Mouse (Mus musculus) lung, postnatal 0 days (tissue): ENCODE measurements at regions not wholly inside any gene's neighbourhood (a gene's known extent, or its start where the extent isn't known, plus 50 kb on each side); places are given as distances from the start of the nearest gene placed in this dataset.

ENCODE experiments used
- ATAC-seq: fragments of 200-750 bp; cut with Nextera tagmentation; 2 replicates; pipeline ENCODE4 v1.8.0; 2017; ENCODE audit warnings: moderate library complexity
- DNase-seq: peaks from one replicate; pipeline ENCODE4 v3.0.0-alpha.2; 2016; ENCODE audit warnings: low spot score
- H3K27ac ChIP-seq: fragments of 300-500 bp; sonication (generic); 2 replicates; pipeline ENCODE4 v1.5.1; 2014; ENCODE audit warnings: antibody characterized with exemption, mild to moderate bottlenecking, low read length, mixed read lengths
- H3K27me3 ChIP-seq: fragments of 300-500 bp; sonication (generic); replicated peaks from 2 replicates; pipeline ENCODE4 v1.6.1; 2014; ENCODE audit warnings: low read length, mixed read lengths; ENCODE audit not compliant: insufficient read depth
- H3K36me3 ChIP-seq: fragments of 300-500 bp; sonication (generic); 2 replicates; pipeline ENCODE4 v1.6.1; 2014; ENCODE audit warnings: low read length, mixed read lengths; ENCODE audit not compliant: insufficient read depth
- H3K4me1 ChIP-seq: fragments of 300-500 bp; sonication (generic); 2 replicates; pipeline ENCODE4 v1.6.1; 2014; ENCODE audit warnings: antibody characterized with exemption, low read depth, low read length, mixed read lengths; ENCODE audit not compliant: insufficient read depth
- H3K4me2 ChIP-seq: fragments of 300-500 bp; sonication (generic); replicated peaks from 2 replicates; pipeline ENCODE4 v1.6.1; 2014; ENCODE audit warnings: low read depth, mild to moderate bottlenecking, low read length, moderate library complexity, mixed read lengths
- H3K4me3 ChIP-seq: fragments of 300-500 bp; sonication (generic); 2 replicates; pipeline ENCODE4 v1.5.1; 2014; ENCODE audit warnings: low read depth, low read length
- H3K9ac ChIP-seq: fragments of 300-500 bp; sonication (generic); replicated peaks from 2 replicates; pipeline ENCODE4 v1.6.1; 2014; ENCODE audit warnings: low read depth, mild to moderate bottlenecking
- H3K9me3 ChIP-seq: fragments of 300-500 bp; sonication (generic); 2 replicates; pipeline ENCODE4 v1.6.1; 2016; ENCODE audit warnings: low read length, mixed read lengths
- CTCF ChIP-seq: IDR thresholded peaks from 2 replicates; pipeline ENCODE4 v1.5.1; 2016; ENCODE audit warnings: antibody characterized with exemption, mild to moderate bottlenecking
- EP300 ChIP-seq: IDR thresholded peaks from 2 replicates; pipeline ENCODE4 v1.6.1; 2016; ENCODE audit warnings: antibody characterized with exemption, mild to moderate bottlenecking, control low read depth
- WGBS: fragments of 180-500 bp; shearing (Covaris S2); extraction: QIAGEN DNeasy Blood & Tissue Kit; methylation state at CpG from one replicate; pipeline ENCODE4 v1.1.7; 2014; 5-methylcytosine and 5-hydroxymethylcytosine counted together

- no peak overlapping the region for H3K9ac ChIP-seq
- no peak for DNase-seq
- H3K4me3 ChIP-seq, result no peak overlapping the region
- TF ChIP-seq EP300 (no peak), CTCF (peak; percentile 32)
- no peaks in the 10 kb centered on the region for H3K27me3 ChIP-seq
- no peak overlapping the region for H3K4me2 ChIP-seq
- no peaks in the 10 kb centered on the region for H3K9me3 ChIP-seq
- H3K4me1 ChIP-seq, result peaks cover 5% of the 10 kb centered on the region; the same call in 1 of the 2 replicates
- no peak overlapping the region for H3K27ac ChIP-seq
- ATAC-seq, result no peak
- WGBS, result 88% methylated on average over 15 of the region's 15 CpGs
- H3K36me3 ChIP-seq, result no peaks in the 10 kb centered on the region
Measured at GRCm38 (mm10) chr1:177620501-177621099, 109.0 kb upstream of the 1700016C15Rik start.

DNA sequence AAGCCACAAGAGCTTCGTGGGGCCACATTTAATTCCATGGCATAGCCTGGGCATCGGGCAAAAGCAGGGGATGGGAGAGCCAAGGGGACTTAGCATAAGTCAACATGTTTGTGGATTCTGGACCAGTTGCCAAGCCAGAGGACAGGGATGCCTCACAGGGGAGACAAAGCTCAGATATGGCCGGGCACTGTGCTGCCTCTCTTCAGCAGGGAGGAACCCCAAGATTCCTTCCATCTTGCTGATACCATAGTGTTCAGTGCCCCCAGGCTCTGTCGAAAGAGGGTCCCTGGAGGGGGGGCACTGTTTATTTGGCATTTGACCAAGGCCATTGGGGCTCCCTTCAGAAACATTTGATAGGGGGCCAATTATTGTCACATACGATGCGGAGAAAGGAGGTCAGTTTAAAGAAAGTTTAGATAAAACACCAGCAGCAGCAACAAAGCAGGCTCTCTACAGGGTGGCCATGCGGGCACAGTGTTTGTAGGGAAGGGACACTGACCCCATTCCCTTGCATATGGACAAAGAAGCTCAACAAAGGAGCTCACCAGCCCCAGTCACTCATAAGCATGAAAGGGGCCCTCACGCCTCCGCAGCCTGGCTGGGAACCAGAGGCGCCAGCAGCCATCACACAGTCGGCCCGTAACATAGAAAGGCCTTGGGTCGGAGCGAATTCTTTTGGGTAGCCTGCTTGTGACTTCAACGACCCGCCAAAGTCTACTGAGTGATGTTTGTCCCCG lies 107.6 kb upstream of the 1700016C15Rik start:
- H3K9ac ChIP-seq, result no peak overlapping the region

DNA sequence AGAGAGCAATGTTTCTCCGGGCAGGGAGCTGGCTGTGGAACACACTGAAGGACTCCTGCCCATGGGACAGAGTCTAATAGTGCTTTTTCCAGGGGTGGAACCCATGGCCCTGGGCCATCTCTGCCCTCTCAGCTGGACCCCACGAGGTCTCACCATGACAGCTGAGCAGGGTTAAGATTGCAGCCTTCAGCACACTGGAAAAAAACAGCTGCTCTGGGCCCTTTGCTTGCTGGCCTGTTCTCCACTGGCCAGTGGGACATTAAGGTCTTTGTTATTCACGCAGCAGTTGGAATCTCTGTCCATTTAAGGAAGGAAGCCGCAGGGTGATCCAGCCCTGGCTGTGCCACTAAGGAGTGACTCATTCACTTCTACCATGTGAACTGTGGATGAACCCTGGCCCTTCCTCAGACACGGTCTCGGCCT lies 106.3 kb upstream of the 1700016C15Rik start:
- Histone ChIP-seq H3K27ac (peak overlapping the region; percentile 33; the same call in 1 of the 2 replicates), H3K9ac (no peak overlapping the region), H3K4me2 (no peak overlapping the region), H3K36me3 (no peaks in the 10 kb centered on the region), H3K4me3 (no peak overlapping the region), H3K27me3 (no peaks in the 10 kb centered on the region), H3K9me3 (no peaks in the 10 kb centered on the region), H3K4me1 (peaks cover 5% of the 10 kb centered on the region; the same call in 1 of the 2 replicates)
- ATAC-seq, result peak; percentile 93
- no peak for TF ChIP-seq CTCF
- TF ChIP-seq EP300, result no peak
- peak; percentile 81 for DNase-seq
- WGBS, result 9% methylated on average over 6 of the region's 6 CpGs

More for the DNA sequence above, 107.6 kb upstream of the 1700016C15Rik start:
- no peaks in the 10 kb centered on the region for H3K36me3 ChIP-seq
- no peak overlapping the region for H3K27ac ChIP-seq
- peaks cover 5% of the 10 kb centered on the region; the same call in 1 of the 2 replicates for H3K4me1 ChIP-seq
- no peak overlapping the region for H3K4me2 ChIP-seq
- H3K9me3 ChIP-seq, result no peaks in the 10 kb centered on the region
- TF ChIP-seq CTCF (no peak), EP300 (no peak)
- DNase-seq, result no peak
- ATAC-seq, result no peak
- H3K4me3 ChIP-seq, result no peak overlapping the region
- 82% methylated on average over 17 of the region's 17 CpGs for WGBS
- H3K27me3 ChIP-seq, result no peaks in the 10 kb centered on the region

DNA sequence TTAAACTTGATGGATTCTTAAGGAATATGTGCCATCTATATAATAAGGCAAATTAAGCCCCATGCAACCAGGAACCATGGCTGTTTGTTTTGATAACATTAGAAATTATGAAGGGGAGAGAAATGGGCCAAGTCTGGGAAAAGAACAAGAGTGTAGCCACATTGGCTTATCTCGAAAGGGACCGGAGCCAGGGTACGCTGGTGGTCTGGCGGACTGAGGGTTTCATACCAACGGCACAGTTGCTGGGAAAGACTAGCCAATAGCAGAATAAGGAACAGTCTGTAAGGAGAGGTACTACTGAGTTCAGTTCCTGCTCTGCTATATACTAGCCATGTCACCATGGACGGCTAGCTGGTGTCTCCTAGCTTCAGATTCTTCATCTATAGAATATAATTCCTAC lies 105.9 kb upstream of the 1700016C15Rik start:
- DNase-seq (no peak), ATAC-seq (peak; percentile 17)
- no peaks in the 10 kb centered on the region for H3K36me3 ChIP-seq
- peaks cover 5% of the 10 kb centered on the region; the same call in 1 of the 2 replicates for H3K4me1 ChIP-seq
- H3K27ac ChIP-seq, result no peak overlapping the region
- H3K9me3 ChIP-seq, result no peaks in the 10 kb centered on the region
- H3K27me3 ChIP-seq, result no peaks in the 10 kb centered on the region
- TF ChIP-seq CTCF (no peak), EP300 (no peak)
- 74% methylated on average over 6 of the region's 6 CpGs for WGBS
- H3K4me2 ChIP-seq, result no peak overlapping the region
- no peak overlapping the region for H3K9ac ChIP-seq
- no peak overlapping the region for H3K4me3 ChIP-seq

DNA sequence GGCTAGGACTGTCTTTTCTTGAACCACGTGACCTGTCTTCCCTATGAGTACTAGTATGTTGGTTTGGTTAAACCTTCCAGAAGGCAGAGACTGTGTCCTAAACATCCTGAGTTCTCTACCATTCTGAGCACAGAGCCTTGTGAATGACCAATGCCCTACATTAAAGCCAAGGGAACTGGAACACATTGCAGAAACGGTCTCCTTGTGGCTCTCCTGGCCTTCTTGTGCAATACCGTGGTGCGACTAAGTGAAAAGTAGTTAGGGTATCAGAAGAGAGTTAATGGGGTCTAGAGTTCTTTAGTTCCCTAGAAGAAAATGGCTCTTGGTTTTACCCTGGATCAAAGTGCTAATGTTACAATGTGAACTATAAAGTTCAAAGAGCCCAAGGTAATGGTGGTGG lies 101.8 kb upstream of the 1700016C15Rik start:
- Histone ChIP-seq H3K4me1 (no peaks in the 10 kb centered on the region), H3K9ac (no peak overlapping the region), H3K9me3 (no peaks in the 10 kb centered on the region), H3K27me3 (no peaks in the 10 kb centered on the region), H3K27ac (no peak overlapping the region), H3K4me3 (no peak overlapping the region), H3K36me3 (no peaks in the 10 kb centered on the region), H3K4me2 (no peak overlapping the region)
- DNase-seq (no peak), ATAC-seq (no peak)
- TF ChIP-seq CTCF (no peak), EP300 (no peak)
- WGBS, result 86% methylated on average over 4 of the region's 4 CpGs

DNA sequence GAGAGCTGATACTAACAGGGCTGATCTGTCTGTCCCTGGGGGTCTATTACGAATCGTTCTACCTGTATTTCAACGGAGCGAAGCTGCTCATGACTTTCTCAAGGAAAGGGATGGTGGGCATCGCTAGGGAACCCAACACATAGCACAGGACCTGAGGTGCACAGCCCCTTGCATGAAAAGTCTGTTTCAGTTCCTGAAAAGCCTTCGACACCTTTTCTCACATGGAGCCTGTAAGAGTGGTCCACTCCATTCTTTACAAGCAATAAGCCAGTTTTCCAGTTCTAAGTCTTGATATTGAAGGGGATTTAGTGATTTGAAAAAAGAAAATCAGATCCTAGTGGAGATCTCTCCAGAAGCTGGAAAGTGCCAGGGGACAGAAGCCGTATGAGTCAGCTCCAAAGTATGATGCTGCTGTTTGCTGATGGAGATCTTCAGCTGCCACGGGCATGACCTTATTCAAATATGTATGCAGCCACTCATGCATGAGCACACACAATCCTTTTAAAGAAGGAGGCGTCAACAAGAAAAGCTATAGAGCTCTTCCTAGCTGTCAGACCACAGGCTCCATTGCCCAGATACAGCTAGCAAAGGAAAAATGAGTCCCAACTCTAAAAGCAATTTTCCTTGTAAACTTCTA lies 95.5 kb upstream of the 1700016C15Rik start:
- WGBS, result 74% methylated on average over 9 of the region's 9 CpGs
- H3K4me2 ChIP-seq, result no peak overlapping the region
- H3K9me3 ChIP-seq, result no peaks in the 10 kb centered on the region
- no peak overlapping the region for H3K9ac ChIP-seq
- no peaks in the 10 kb centered on the region for H3K4me1 ChIP-seq
- ATAC-seq (peak; percentile 54; the same call in 1 of the 2 replicates), DNase-seq (peak; percentile 34)
- no peak overlapping the region for H3K27ac ChIP-seq
- no peaks in the 10 kb centered on the region for H3K36me3 ChIP-seq
- no peak for TF ChIP-seq EP300
- no peak for TF ChIP-seq CTCF
- no peak overlapping the region for H3K4me3 ChIP-seq
- H3K27me3 ChIP-seq, result no peaks in the 10 kb centered on the region
